Mouse (Mus musculus): ENCODE data around the gene Cyth1. TPM values are rescaled to one million over a fixed set of nuclear protein-coding genes. Genes with fewer than 3 reads are reported as not detected.

Gene Cyth1
- total and polyA plus RNA-seq, 2 experiments from 2014 or later = 19.5 to 48.3 TPM

GRCm38 (mm10) chr11:118113516-118114205 lies 134.7 kb downstream of the Cyth1 start:
- Histone ChIP-seq H3K4me3 (ENCODE audit: low read length) (no peak overlapping the region), H3K27me3 (ENCODE audit: insufficient read depth, low read length) (no peaks in the 10 kb centered on the region), H3K36me3 (ENCODE audit: insufficient read depth, low read length) (no peaks in the 10 kb centered on the region), H3K9ac (replicated peaks; ENCODE audit: low read length) (no peak overlapping the region), H3K9me3 (ENCODE audit: low read length) (no peaks in the 10 kb centered on the region), H3K27ac (no peak overlapping the region), H3K4me1 (ENCODE audit: insufficient read depth, low read length) (no peaks in the 10 kb centered on the region), H3K4me2 (ENCODE audit: low read depth, low read length) (no peak overlapping the region)
- 86% methylated on average over 14 of the region's 14 CpGs for WGBS
- TF ChIP-seq CTCF (IDR thresholded peaks at IDR 0.05; ENCODE audit: low read depth) = no peak
- no peak for ATAC-seq
- DNase-seq (ENCODE audit: low spot score) = no peak

GRCm38 (mm10) chr11:118104001-118104400 lies 144.4 kb downstream of the Cyth1 start:
- Histone ChIP-seq H3K4me1 (ENCODE audit: insufficient read depth, low read length) (no peaks in the 10 kb centered on the region), H3K9ac (replicated peaks; ENCODE audit: low read length) (no peak overlapping the region), H3K27ac (no peak overlapping the region), H3K4me2 (ENCODE audit: low read depth, low read length) (no peak overlapping the region), H3K36me3 (ENCODE audit: insufficient read depth, low read length) (no peaks in the 10 kb centered on the region), H3K4me3 (ENCODE audit: low read length) (no peak overlapping the region), H3K27me3 (ENCODE audit: insufficient read depth, low read length) (no peaks in the 10 kb centered on the region), H3K9me3 (ENCODE audit: low read length) (no peaks in the 10 kb centered on the region)
- DNase-seq (ENCODE audit: low spot score) = peak; percentile 83
- peak; percentile 99 for TF ChIP-seq CTCF (IDR thresholded peaks at IDR 0.05; ENCODE audit: low read depth)
- ATAC-seq = peak; percentile 68
- WGBS = 5% methylated on average over 5 of the region's 5 CpGs

GRCm38 (mm10) chr11:118103383-118103782 lies 145.0 kb downstream of the Cyth1 start:
- no peaks in the 10 kb centered on the region for H3K36me3 ChIP-seq (ENCODE audit: insufficient read depth, low read length)
- H3K4me2 ChIP-seq (ENCODE audit: low read depth, low read length) = no peak overlapping the region
- DNase-seq (ENCODE audit: low spot score) (no peak), ATAC-seq (no peak)
- 88% methylated on average over 5 of the region's 5 CpGs for WGBS
- H3K9ac ChIP-seq (replicated peaks; ENCODE audit: low read length) = no peak overlapping the region
- no peaks in the 10 kb centered on the region for H3K27me3 ChIP-seq (ENCODE audit: insufficient read depth, low read length)
- no peaks in the 10 kb centered on the region for H3K9me3 ChIP-seq (ENCODE audit: low read length)
- TF ChIP-seq CTCF (IDR thresholded peaks at IDR 0.05; ENCODE audit: low read depth) = no peak
- no peak overlapping the region for H3K27ac ChIP-seq
- H3K4me1 ChIP-seq (ENCODE audit: insufficient read depth, low read length) = no peaks in the 10 kb centered on the region
- H3K4me3 ChIP-seq (ENCODE audit: low read length) = no peak overlapping the region

- DNase-seq (ENCODE audit: low spot score) (peak; percentile 81), ATAC-seq (no peak)
- H3K4me2 ChIP-seq (ENCODE audit: low read depth, low read length) = no peak overlapping the region
- H3K4me1 ChIP-seq (ENCODE audit: insufficient read depth, low read length) = no peaks in the 10 kb centered on the region
- peak; percentile 100 for TF ChIP-seq CTCF (IDR thresholded peaks at IDR 0.05; ENCODE audit: low read depth)
- no peak overlapping the region for H3K9ac ChIP-seq (replicated peaks; ENCODE audit: low read length)
- H3K27me3 ChIP-seq (ENCODE audit: insufficient read depth, low read length) = no peaks in the 10 kb centered on the region
- 58% methylated on average over 3 of the region's 3 CpGs for WGBS
- no peak overlapping the region for H3K27ac ChIP-seq
- no peak overlapping the region for H3K4me3 ChIP-seq (ENCODE audit: low read length)
- no peaks in the 10 kb centered on the region for H3K36me3 ChIP-seq (ENCODE audit: insufficient read depth, low read length)
- H3K9me3 ChIP-seq (ENCODE audit: low read length) = no peaks in the 10 kb centered on the region
Measured at GRCm38 (mm10) chr11:118102838-118103237, 145.6 kb downstream of the Cyth1 start.

- no peaks in the 10 kb centered on the region for H3K9me3 ChIP-seq (ENCODE audit: low read length)
- DNase-seq (ENCODE audit: low spot score) (no peak), ATAC-seq (no peak)
- no peaks in the 10 kb centered on the region for H3K27me3 ChIP-seq (ENCODE audit: insufficient read depth, low read length)
- H3K4me2 ChIP-seq (ENCODE audit: low read depth, low read length) = no peak overlapping the region
- no peaks in the 10 kb centered on the region for H3K4me1 ChIP-seq (ENCODE audit: insufficient read depth, low read length)
- no peak overlapping the region for H3K9ac ChIP-seq (replicated peaks; ENCODE audit: low read length)
- no peaks in the 10 kb centered on the region for H3K36me3 ChIP-seq (ENCODE audit: insufficient read depth, low read length)
- H3K4me3 ChIP-seq (ENCODE audit: low read length) = no peak overlapping the region
- H3K27ac ChIP-seq = no peak overlapping the region
- 48% methylated on average over 9 of the region's 9 CpGs for WGBS
- no peak; the same call in 1 of the 2 replicates for TF ChIP-seq CTCF (IDR thresholded peaks at IDR 0.05; ENCODE audit: low read depth)
Measured at GRCm38 (mm10) chr11:118101133-118101532, 147.3 kb downstream of the Cyth1 start.

GRCm38 (mm10) chr11:118096736-118097135 lies 151.7 kb downstream of the Cyth1 start:
- Histone ChIP-seq H3K4me2 (ENCODE audit: low read depth, low read length) (no peak overlapping the region), H3K4me3 (ENCODE audit: low read length) (no peak overlapping the region), H3K27me3 (ENCODE audit: insufficient read depth, low read length) (no peaks in the 10 kb centered on the region), H3K27ac (no peak overlapping the region), H3K9ac (replicated peaks; ENCODE audit: low read length) (no peak overlapping the region), H3K4me1 (ENCODE audit: insufficient read depth, low read length) (no peaks in the 10 kb centered on the region), H3K36me3 (ENCODE audit: insufficient read depth, low read length) (no peaks in the 10 kb centered on the region), H3K9me3 (ENCODE audit: low read length) (no peaks in the 10 kb centered on the region)
- WGBS = 59% methylated on average over 2 of the region's 2 CpGs
- DNase-seq (ENCODE audit: low spot score) (no peak), ATAC-seq (no peak)
- TF ChIP-seq CTCF (IDR thresholded peaks at IDR 0.05; ENCODE audit: low read depth) = no peak

GRCm38 (mm10) chr11:118095004-118095403 lies 153.4 kb downstream of the Cyth1 start:
- no peaks in the 10 kb centered on the region for H3K9me3 ChIP-seq (ENCODE audit: low read length)
- H3K4me2 ChIP-seq (ENCODE audit: low read depth, low read length) = no peak overlapping the region
- no peaks in the 10 kb centered on the region for H3K36me3 ChIP-seq (ENCODE audit: insufficient read depth, low read length)
- H3K27ac ChIP-seq = no peak overlapping the region
- H3K4me3 ChIP-seq (ENCODE audit: low read length) = no peak overlapping the region
- H3K9ac ChIP-seq (replicated peaks; ENCODE audit: low read length) = no peak overlapping the region
- no peaks in the 10 kb centered on the region for H3K4me1 ChIP-seq (ENCODE audit: insufficient read depth, low read length)
- H3K27me3 ChIP-seq (ENCODE audit: insufficient read depth, low read length) = no peaks in the 10 kb centered on the region
- TF ChIP-seq CTCF (IDR thresholded peaks at IDR 0.05; ENCODE audit: low read depth) = no peak
- no peak for ATAC-seq
- DNase-seq (ENCODE audit: low spot score) = no peak
- 93% methylated on average over 9 of the region's 9 CpGs for WGBS
